Mouse (Mus musculus) forebrain, embryonic 15.5 days (tissue): ENCODE measurements around the gene C130073F10Rik. TPM values are rescaled to one million over a fixed set of nuclear protein-coding genes. Genes with fewer than 3 reads are reported as not detected.

Experiments used
- polyA plus RNA-seq: library from polyadenylated mRNA; unstranded; fragments of >200 nt; fragmentation: Nextera tagmentation; extraction: Ambion mirVana; gene quantifications from 2 replicates; pipeline ENCODE4 v1.2.1, GENCODE M21; 2015

C130073F10Rik gene
- polyA plus RNA-seq, 1 experiment from 2014 or later = not detected

Other genes with a start within 250 kb of the C130073F10Rik start
- 88.7 and 91.6 TPM in 2 replicates for gene Leprot, start 246.1 kb downstream of the C130073F10Rik start, polyA plus RNA-seq
- gene Lepr, start 176.4 kb downstream of the C130073F10Rik start, polyA plus RNA-seq = 2.2 and 2.7 TPM in 2 replicates
- gene B020004J07Rik, start 49.8 kb downstream of the C130073F10Rik start, polyA plus RNA-seq = not detected in 2 replicates
- gene Gm12800, start 15.3 kb upstream of the C130073F10Rik start, polyA plus RNA-seq = not detected in 2 replicates
- not detected in 2 replicates for gene Gm12794, start 46.6 kb upstream of the C130073F10Rik start, polyA plus RNA-seq
- gene Gm12790, start 87.3 kb upstream of the C130073F10Rik start, polyA plus RNA-seq = not detected in 2 replicates
- not detected in 2 replicates for gene Gm12789, start 92.8 kb upstream of the C130073F10Rik start, polyA plus RNA-seq
- gene Pde4b, start 193.8 kb upstream of the C130073F10Rik start, polyA plus RNA-seq = 24.7 and 28.0 TPM in 2 replicates